Mouse (Mus musculus): Measurements from ENCODE around the gene Fgfr2.

GRCm38 (mm10) chr7:130309180-130309579, 2814.0 kb downstream of the Fgfr2 start:
- TF ChIP-seq CTCF (IDR thresholded peaks at IDR 0.05; ENCODE audit: control insufficient read depth, insufficient read depth, insufficient replicate concordance, low read depth, low read length): no peak
- no peak for TF ChIP-seq POLR2A (IDR thresholded peaks at IDR 0.05; ENCODE audit: control insufficient read depth, low read depth, low read length)
